Mouse (Mus musculus): Measurements from ENCODE around the gene Ttc23. TPM values are rescaled to one million over a fixed set of nuclear protein-coding genes. Genes with fewer than 3 reads are reported as not detected.

The Ttc23 gene
- polyA plus RNA-seq, 1 experiment from 2014 or later, result 14.4 TPM

DNA sequence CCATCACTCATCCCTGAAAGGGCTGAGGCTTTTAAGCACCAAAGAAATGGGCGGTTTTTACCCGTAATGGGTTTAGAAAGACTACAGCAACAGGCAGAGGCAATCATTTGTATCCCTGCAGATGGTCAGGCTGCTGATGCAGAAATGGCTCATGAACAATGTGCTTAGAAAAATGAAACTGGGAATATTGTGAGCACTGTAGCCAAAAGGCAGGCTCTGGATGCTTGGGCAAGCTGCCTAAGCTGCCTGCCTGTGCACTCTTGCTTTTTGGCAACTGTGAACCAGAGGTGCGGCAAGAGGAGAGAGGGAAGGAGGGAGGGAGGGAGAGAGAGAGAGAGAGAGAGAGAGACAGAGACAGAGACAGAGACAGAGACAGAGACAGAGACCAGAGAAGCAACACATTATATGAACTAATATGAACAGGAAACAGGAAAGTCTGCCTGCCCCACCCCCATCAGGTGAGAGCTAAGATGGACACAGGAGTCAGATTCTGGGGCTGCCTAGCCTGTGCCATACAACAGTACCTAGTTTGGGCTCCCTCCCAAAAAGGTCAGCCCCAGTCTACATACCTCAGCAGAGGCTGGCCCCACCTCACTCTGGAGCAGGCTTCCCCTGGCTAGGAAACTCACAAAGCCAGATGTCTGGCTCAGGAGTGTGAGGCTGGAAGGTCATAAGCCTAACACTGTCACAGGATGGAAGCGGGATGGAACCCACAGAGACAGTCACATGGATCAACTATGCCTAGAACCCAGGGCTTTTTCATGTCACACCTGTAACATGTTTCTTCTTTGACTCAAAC, 102.4 kb downstream of the Ttc23 start:
- Histone ChIP-seq H3K9me3 (ENCODE audit: low read length) (no peaks in the 10 kb centered on the region), H3K4me1 (ENCODE audit: insufficient read depth, low read depth, low read length) (no peaks in the 10 kb centered on the region), H3K4me3 (ENCODE audit: low read depth, low read length) (no peak overlapping the region), H3K27ac (ENCODE audit: low read length) (no peak overlapping the region), H3K9ac (replicated peaks; ENCODE audit: low read depth) (no peak overlapping the region), H3K27me3 (replicated peaks; ENCODE audit: insufficient read depth, low read length) (no peaks in the 10 kb centered on the region), H3K4me2 (replicated peaks; ENCODE audit: low read depth, low read length) (no peak overlapping the region), H3K36me3 (ENCODE audit: insufficient read depth, low read length) (no peaks in the 10 kb centered on the region; the same call in 1 of the 2 replicates)
- 75% methylated on average over 4 of the region's 4 CpGs for WGBS
- TF ChIP-seq EP300 (IDR thresholded peaks at IDR 0.05) (no peak), CTCF (IDR thresholded peaks at IDR 0.05) (no peak)
- ATAC-seq, result no peak
- no peak for DNase-seq (ENCODE audit: low spot score)

DNA sequence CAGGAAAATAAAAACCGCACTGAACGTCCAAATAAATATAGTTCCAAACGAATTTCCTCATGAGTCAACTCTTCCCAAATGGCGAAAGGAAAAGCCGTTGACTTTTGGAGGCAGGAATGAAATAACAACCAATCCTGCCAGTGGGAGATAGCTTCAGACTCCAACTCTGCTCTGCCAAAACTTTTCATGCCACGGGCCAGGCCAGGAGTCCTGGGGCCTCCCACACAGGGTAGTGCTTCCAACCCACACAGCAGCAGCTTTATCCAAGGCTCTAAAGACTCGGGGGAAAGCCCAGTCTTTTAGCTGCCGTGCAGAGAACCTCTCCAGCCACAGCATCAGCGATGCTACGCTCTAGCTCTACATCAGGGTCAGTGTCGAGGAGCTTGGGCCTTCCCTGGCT, 107.4 kb downstream of the Ttc23 start:
- peak overlapping the region; percentile 27; the same call in 1 of the 2 replicates for H3K4me2 ChIP-seq (replicated peaks; ENCODE audit: low read depth, low read length)
- no peak overlapping the region for H3K4me3 ChIP-seq (ENCODE audit: low read depth, low read length)
- DNase-seq (ENCODE audit: low spot score) (peak; percentile 49), ATAC-seq (no peak)
- H3K4me1 ChIP-seq (ENCODE audit: insufficient read depth, low read depth, low read length), result no peaks in the 10 kb centered on the region
- whole genome bisulfite sequencing, result 47% methylated on average over 11 of the region's 11 CpGs
- TF ChIP-seq CTCF (IDR thresholded peaks at IDR 0.05), result no peak
- TF ChIP-seq EP300 (IDR thresholded peaks at IDR 0.05), result no peak
- no peaks in the 10 kb centered on the region for H3K27me3 ChIP-seq (replicated peaks; ENCODE audit: insufficient read depth, low read length)
- H3K9ac ChIP-seq (replicated peaks; ENCODE audit: low read depth), result no peak overlapping the region
- no peaks in the 10 kb centered on the region for H3K36me3 ChIP-seq (ENCODE audit: insufficient read depth, low read length)
- peak overlapping the region; percentile 26; the same call in 1 of the 2 replicates for H3K27ac ChIP-seq (ENCODE audit: low read length)
- H3K9me3 ChIP-seq (ENCODE audit: low read length), result no peaks in the 10 kb centered on the region

DNA sequence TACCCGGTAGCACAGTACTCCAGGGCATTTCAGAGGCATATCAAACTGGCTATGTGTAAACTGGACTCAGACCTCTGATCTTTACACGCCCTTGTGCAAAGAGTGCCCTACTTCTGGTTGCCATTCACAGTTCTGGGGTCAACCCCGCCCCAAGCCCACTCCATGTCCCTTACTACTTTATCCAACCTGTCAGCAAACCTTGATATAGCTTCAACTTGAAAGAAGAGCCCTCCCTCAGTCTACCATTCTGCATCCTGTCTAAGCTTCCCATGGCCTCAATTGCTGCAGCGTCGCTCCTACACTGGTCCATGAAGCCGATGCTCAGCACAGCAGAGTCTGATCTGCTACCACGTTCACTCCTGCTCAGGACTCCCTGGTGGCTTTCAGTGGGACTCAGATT, 108.2 kb downstream of the Ttc23 start:
- Histone ChIP-seq H3K27me3 (replicated peaks; ENCODE audit: insufficient read depth, low read length) (no peaks in the 10 kb centered on the region), H3K9ac (replicated peaks; ENCODE audit: low read depth) (no peak overlapping the region), H3K27ac (ENCODE audit: low read length) (no peak overlapping the region), H3K9me3 (ENCODE audit: low read length) (no peaks in the 10 kb centered on the region), H3K4me1 (ENCODE audit: insufficient read depth, low read depth, low read length) (no peaks in the 10 kb centered on the region), H3K4me2 (replicated peaks; ENCODE audit: low read depth, low read length) (no peak overlapping the region), H3K4me3 (ENCODE audit: low read depth, low read length) (no peak overlapping the region), H3K36me3 (ENCODE audit: insufficient read depth, low read length) (no peaks in the 10 kb centered on the region)
- 76% methylated on average over 7 of the region's 7 CpGs for WGBS
- DNase-seq (ENCODE audit: low spot score) (no peak), ATAC-seq (no peak)
- TF ChIP-seq EP300 (IDR thresholded peaks at IDR 0.05) (no peak), CTCF (IDR thresholded peaks at IDR 0.05) (no peak)

DNA sequence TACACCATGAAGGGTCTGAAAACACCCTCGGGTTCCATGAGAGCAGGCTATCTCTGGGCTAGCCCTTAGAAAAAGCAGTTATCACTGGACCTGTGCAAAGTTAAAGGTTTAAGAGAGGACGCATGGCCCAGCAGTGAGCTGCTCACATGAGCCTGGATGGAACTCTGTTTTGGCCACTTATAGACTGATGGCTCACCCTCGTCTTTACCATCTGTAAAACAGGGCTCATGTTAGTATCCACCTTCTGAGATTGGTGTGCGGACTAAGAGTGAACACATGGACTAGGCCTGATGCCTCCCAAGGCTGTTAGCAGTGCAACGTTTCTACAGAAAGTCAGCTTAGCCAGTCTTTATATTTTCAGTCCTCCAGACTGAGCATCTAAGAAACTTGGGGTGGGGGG, 109.4 kb downstream of the Ttc23 start:
- no peak for ATAC-seq
- WGBS, result 90% methylated on average over 5 of the region's 5 CpGs
- peak overlapping the region; percentile 20; the same call in 1 of the 2 replicates for H3K4me2 ChIP-seq (replicated peaks; ENCODE audit: low read depth, low read length)
- no peaks in the 10 kb centered on the region for H3K27me3 ChIP-seq (replicated peaks; ENCODE audit: insufficient read depth, low read length)
- no peaks in the 10 kb centered on the region for H3K9me3 ChIP-seq (ENCODE audit: low read length)
- no peak overlapping the region for H3K27ac ChIP-seq (ENCODE audit: low read length)
- no peak overlapping the region for H3K4me3 ChIP-seq (ENCODE audit: low read depth, low read length)
- no peak for TF ChIP-seq EP300 (IDR thresholded peaks at IDR 0.05)
- TF ChIP-seq CTCF (IDR thresholded peaks at IDR 0.05), result no peak
- no peaks in the 10 kb centered on the region for H3K36me3 ChIP-seq (ENCODE audit: insufficient read depth, low read length)
- H3K9ac ChIP-seq (replicated peaks; ENCODE audit: low read depth), result no peak overlapping the region
- no peak for DNase-seq (ENCODE audit: low spot score)
- no peaks in the 10 kb centered on the region for H3K4me1 ChIP-seq (ENCODE audit: insufficient read depth, low read depth, low read length)

DNA sequence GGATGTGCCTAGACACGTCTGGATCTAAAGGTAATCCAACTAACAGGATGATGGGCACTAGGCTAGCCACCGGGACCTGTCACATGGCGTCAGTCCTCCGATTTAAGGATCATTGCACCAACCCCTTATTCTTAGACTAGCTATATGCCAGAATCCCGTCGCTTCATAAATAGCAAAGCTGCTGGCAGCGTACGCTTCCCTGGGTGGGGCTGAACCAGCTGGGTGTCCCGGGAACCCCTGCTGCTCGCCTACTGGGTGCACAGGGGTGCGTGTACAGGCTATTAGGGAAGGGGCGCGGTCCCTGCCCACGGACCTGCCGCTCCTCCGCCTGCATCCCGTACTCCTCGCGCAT, 111.3 kb downstream of the Ttc23 start:
- Histone ChIP-seq H3K4me2 (replicated peaks; ENCODE audit: low read depth, low read length) (peak overlapping the region; percentile 99), H3K4me1 (ENCODE audit: insufficient read depth, low read depth, low read length) (no peaks in the 10 kb centered on the region), H3K9ac (replicated peaks; ENCODE audit: low read depth) (peak overlapping the region; percentile 39), H3K36me3 (ENCODE audit: insufficient read depth, low read length) (no peaks in the 10 kb centered on the region), H3K4me3 (ENCODE audit: low read depth, low read length) (peak overlapping the region; percentile 49), H3K27ac (ENCODE audit: low read length) (peak overlapping the region; percentile 64), H3K27me3 (replicated peaks; ENCODE audit: insufficient read depth, low read length) (no peaks in the 10 kb centered on the region), H3K9me3 (ENCODE audit: low read length) (no peaks in the 10 kb centered on the region)
- ATAC-seq (no peak), DNase-seq (ENCODE audit: low spot score) (peak; percentile 23)
- 0% methylated on average over 17 of the region's 19 CpGs for WGBS
- TF ChIP-seq EP300 (IDR thresholded peaks at IDR 0.05) (no peak), CTCF (IDR thresholded peaks at IDR 0.05) (no peak)

DNA sequence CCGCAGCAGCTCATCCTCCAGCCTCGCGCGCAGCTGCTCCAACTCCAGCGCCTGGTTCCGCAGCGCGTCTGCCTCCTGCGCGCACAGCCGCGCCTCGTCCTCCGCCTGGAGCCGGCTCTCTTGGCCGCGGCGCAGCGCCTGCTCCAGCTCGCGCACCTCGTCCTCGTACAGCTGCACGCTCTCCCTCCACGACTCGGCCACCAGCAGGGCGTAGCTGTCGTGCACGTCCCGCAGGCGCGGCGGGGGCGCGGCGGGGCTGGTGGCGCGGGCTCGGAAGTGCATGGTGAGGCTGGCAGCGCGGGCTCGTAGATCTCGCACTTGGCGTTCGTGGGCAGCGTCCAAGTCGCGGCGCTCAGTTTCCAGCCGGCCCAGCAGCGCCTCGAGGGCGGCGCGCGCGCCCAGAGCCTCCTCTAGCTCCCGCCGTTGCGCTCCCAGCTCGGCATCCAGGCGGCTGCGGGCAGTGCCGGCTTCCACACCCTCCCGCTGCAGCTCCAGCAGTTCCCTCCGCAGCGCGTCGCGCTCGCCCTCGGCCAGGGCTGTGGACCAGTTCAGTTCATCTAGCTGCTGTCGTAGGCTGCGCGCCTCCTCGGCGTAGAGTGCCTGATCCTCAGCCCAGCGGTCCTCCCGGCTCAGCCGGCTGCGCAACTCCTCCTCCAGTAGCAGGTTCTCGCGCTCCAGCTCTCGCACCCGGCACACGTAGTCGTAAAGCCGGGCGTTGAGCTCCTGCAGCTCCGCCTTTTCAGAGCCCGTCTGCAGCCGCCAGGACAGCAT, 111.8 kb downstream of the Ttc23 start:
- no peaks in the 10 kb centered on the region for H3K4me1 ChIP-seq (ENCODE audit: insufficient read depth, low read depth, low read length)
- H3K9me3 ChIP-seq (ENCODE audit: low read length), result no peaks in the 10 kb centered on the region
- ATAC-seq (peak; percentile 71), DNase-seq (ENCODE audit: low spot score) (peak; percentile 60)
- peak overlapping the region; percentile 39 for H3K9ac ChIP-seq (replicated peaks; ENCODE audit: low read depth)
- no peak for TF ChIP-seq EP300 (IDR thresholded peaks at IDR 0.05)
- no peak for TF ChIP-seq CTCF (IDR thresholded peaks at IDR 0.05)
- H3K4me2 ChIP-seq (replicated peaks; ENCODE audit: low read depth, low read length), result peak overlapping the region; percentile 99
- peak overlapping the region; percentile 64 for H3K27ac ChIP-seq (ENCODE audit: low read length)
- 2% methylated on average over 79 of the region's 92 CpGs for WGBS
- peak overlapping the region; percentile 49 for H3K4me3 ChIP-seq (ENCODE audit: low read depth, low read length)
- no peaks in the 10 kb centered on the region for H3K27me3 ChIP-seq (replicated peaks; ENCODE audit: insufficient read depth, low read length)
- H3K36me3 ChIP-seq (ENCODE audit: insufficient read depth, low read length), result no peaks in the 10 kb centered on the region
